Mouse (Mus musculus): ENCODE data around the gene Olfr866. TPM values are rescaled to one million over a fixed set of nuclear protein-coding genes. Genes with fewer than 3 reads are reported as not detected.

The Olfr866 gene
- not detected in 2 replicates for polyA plus RNA-seq (2015; fragmentation: Nextera tagmentation; extraction: Ambion mirVana)

GRCm38 (mm10) chr9:20027935-20028334 lies at the start of gene Olfr866:
TSS of gene Olfr866 (minus strand) at chr9:20028035.
- Histone ChIP-seq H3K9ac (no peak within 1 kb of the TSS), H3K9me3 (replicated peaks) (no peaks in the 10 kb centered on the region), H3K4me2 (replicated peaks) (no peak within 1 kb of the TSS), H3K4me1 (no peaks in the 10 kb centered on the region), H3K27me3 (no peaks in the 10 kb centered on the region), H3K4me3 (replicated peaks) (no peak within 1 kb of the TSS), H3K27ac (replicated peaks) (no peak within 1 kb of the TSS), H3K36me3 (no peaks in the 10 kb centered on the region)
- ATAC-seq (ENCODE audit: insufficient number of reproducible peaks, low FRiP score, low TSS enrichment, low read depth) = no peak
- WGBS = 66% methylated on average over 2 of the region's 2 CpGs

DNA sequence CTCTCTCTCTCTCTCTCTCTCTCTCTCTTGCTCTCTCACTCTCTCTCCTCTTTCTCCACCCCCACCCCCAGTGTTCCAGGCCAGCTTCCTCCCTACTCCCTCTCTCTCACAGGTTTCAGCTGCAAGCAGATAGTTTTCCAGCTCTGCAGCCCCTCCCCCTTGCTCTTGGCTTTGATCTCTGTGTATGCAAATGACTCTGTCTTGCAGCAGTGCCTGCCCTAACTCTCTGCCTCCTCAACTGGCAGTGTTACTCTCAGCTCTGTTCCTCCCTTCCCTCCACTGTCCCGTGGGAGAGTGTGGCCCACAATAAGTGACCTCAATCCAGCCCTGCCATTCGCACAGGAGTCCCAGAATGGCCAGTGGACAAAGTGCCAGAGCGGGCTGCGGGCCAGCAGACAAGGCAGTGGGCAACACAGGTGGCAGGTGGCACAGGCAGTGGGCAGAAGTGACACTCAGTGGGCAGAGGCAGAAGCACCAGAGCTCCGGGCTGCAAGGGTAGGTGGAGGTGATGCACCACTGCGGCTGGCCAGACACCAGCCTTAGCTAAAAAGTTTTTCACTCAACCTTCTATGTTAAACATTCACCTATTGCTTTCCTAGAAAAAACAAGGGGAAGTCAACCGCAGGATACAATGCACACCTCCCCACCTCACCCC lies 45.8 kb upstream of the Olfr866 start:
- H3K36me3 ChIP-seq = no peaks in the 10 kb centered on the region
- no peak overlapping the region for H3K9ac ChIP-seq
- ATAC-seq (ENCODE audit: insufficient number of reproducible peaks, low FRiP score, low TSS enrichment, low read depth) = no peak
- H3K9me3 ChIP-seq (replicated peaks) = peaks cover 7% of the 10 kb centered on the region; the same call in 1 of the 2 replicates
- WGBS = 66% methylated on average over 7 of the region's 7 CpGs
- H3K27me3 ChIP-seq = no peaks in the 10 kb centered on the region
- H3K27ac ChIP-seq (replicated peaks) = no peak overlapping the region
- no peak overlapping the region for H3K4me2 ChIP-seq (replicated peaks)
- no peak overlapping the region for H3K4me3 ChIP-seq (replicated peaks)
- no peaks in the 10 kb centered on the region for H3K4me1 ChIP-seq

- Histone ChIP-seq H3K27me3 (no peaks in the 10 kb centered on the region), H3K27ac (replicated peaks) (no peak overlapping the region), H3K4me3 (replicated peaks) (no peak overlapping the region), H3K9me3 (replicated peaks) (peaks cover 7% of the 10 kb centered on the region; the same call in 1 of the 2 replicates), H3K4me2 (replicated peaks) (no peak overlapping the region), H3K4me1 (no peaks in the 10 kb centered on the region), H3K9ac (no peak overlapping the region), H3K36me3 (no peaks in the 10 kb centered on the region)
- ATAC-seq (ENCODE audit: insufficient number of reproducible peaks, low FRiP score, low TSS enrichment, low read depth) = no peak
- WGBS = 96% methylated on average over 1 of the region's 1 CpGs
Observed at GRCm38 (mm10) chr9:20071291-20071690, 43.5 kb upstream of the Olfr866 start.

GRCm38 (mm10) chr9:20070236-20070635 lies 42.4 kb upstream of the Olfr866 start:
- Histone ChIP-seq H3K9me3 (replicated peaks) (peaks cover 7% of the 10 kb centered on the region; the same call in 1 of the 2 replicates), H3K9ac (no peak overlapping the region), H3K4me1 (no peaks in the 10 kb centered on the region), H3K4me3 (replicated peaks) (no peak overlapping the region), H3K4me2 (replicated peaks) (no peak overlapping the region), H3K27ac (replicated peaks) (no peak overlapping the region), H3K27me3 (no peaks in the 10 kb centered on the region), H3K36me3 (no peaks in the 10 kb centered on the region)
- no peak for ATAC-seq (ENCODE audit: insufficient number of reproducible peaks, low FRiP score, low TSS enrichment, low read depth)
- WGBS = 71% methylated on average over 3 of the region's 3 CpGs

DNA sequence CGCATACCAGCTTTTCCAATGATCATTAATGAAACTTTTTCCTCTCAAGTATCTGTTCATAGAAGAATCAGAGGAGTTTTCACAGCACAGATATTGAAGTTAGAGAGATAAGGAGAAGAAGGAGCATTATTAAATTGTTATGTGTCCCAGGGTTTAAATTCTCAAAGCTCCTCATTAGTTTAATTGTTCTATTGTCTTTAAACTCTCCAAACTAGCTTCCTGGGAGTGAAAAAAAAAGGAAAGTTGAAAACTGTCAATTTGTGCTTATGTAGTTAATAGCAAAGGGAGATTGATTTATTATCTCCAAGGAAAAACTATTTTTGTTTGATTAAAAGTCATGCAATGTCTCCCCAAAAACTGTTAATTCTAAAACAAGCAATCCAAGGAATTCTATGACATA lies 29.6 kb upstream of the Olfr866 start, which contains the start of gene Olfr867:
Gene Olfr867 (minus strand): TSS at position 101 of the 400 bp plus-strand sequence.
- H3K9ac ChIP-seq = no peak within 1 kb of the TSS
- no peaks in the 10 kb centered on the region for H3K27me3 ChIP-seq
- no peaks in the 10 kb centered on the region for H3K36me3 ChIP-seq
- ATAC-seq (ENCODE audit: insufficient number of reproducible peaks, low FRiP score, low TSS enrichment, low read depth) = no peak
- H3K27ac ChIP-seq (replicated peaks) = no peak within 1 kb of the TSS
- 0 out of 2 replicates have a peak, but pooled peaks cover 4% of the 10 kb centered on the region for H3K9me3 ChIP-seq (replicated peaks)
- no peak within 1 kb of the TSS for H3K4me2 ChIP-seq (replicated peaks)
- H3K4me1 ChIP-seq = no peaks in the 10 kb centered on the region
- WGBS = 71% methylated on average over 1 of the region's 1 CpGs
- no peak within 1 kb of the TSS for H3K4me3 ChIP-seq (replicated peaks)

DNA sequence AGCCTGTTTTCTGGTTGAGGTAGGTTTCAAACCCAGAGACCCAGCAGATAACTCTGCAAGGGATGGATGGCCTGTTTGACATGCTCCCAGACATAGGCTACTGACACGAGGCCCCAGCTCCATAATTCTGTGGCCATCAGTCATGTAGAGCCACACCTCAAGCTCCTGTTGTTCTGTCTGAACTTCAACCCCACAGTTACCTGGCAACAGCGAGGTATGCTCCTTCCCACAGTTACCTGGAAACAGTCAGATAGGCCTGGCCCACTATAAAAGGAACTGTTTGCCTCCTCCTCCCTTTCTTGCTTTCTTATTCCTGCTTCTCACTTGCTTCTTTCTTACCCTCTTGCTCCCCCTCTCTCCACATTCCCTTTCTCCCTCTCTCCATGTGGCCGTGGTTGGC lies 20.1 kb upstream of the Olfr866 start:
- no peak overlapping the region for H3K4me3 ChIP-seq (replicated peaks)
- H3K36me3 ChIP-seq = no peaks in the 10 kb centered on the region
- H3K9ac ChIP-seq = no peak overlapping the region
- H3K4me2 ChIP-seq (replicated peaks) = no peak overlapping the region
- H3K4me1 ChIP-seq = no peaks in the 10 kb centered on the region
- 65% methylated on average over 3 of the region's 3 CpGs for WGBS
- no peaks in the 10 kb centered on the region for H3K27me3 ChIP-seq
- no peak for ATAC-seq (ENCODE audit: insufficient number of reproducible peaks, low FRiP score, low TSS enrichment, low read depth)
- no peak overlapping the region for H3K27ac ChIP-seq (replicated peaks)
- no peaks in the 10 kb centered on the region for H3K9me3 ChIP-seq (replicated peaks)

Small RNAs within 50 kb of the gene (microRNA-seq; reads per million reads assigned to microRNA genes)
- not detected for gene Gm26231 (ENCODE audit: borderline number of aligned reads)
- gene Gm44395 (ENCODE audit: borderline number of aligned reads) = not detected

Other genes starting within 250 kb of the Olfr866 start
- not detected in 2 replicates for gene Olfr58, start 247.8 kb downstream of the Olfr866 start, polyA plus RNA-seq (2015; fragmentation: Nextera tagmentation; extraction: Ambion mirVana)
- gene Olfr859, start 223.1 kb downstream of the Olfr866 start, polyA plus RNA-seq (2015; fragmentation: Nextera tagmentation; extraction: Ambion mirVana) = not detected in 2 replicates
- gene Olfr860, start 178.3 kb downstream of the Olfr866 start, polyA plus RNA-seq (2015; fragmentation: Nextera tagmentation; extraction: Ambion mirVana) = not detected in 2 replicates
- not detected in 2 replicates for gene Olfr862, start 140.0 kb downstream of the Olfr866 start, polyA plus RNA-seq (2015; fragmentation: Nextera tagmentation; extraction: Ambion mirVana)
- gene Olfr77, start 111.2 kb downstream of the Olfr866 start, polyA plus RNA-seq (2015; fragmentation: Nextera tagmentation; extraction: Ambion mirVana) = 0.28 and 0.29 TPM in 2 replicates
- 0.20 TPM in 1 of 2 replicates, not detected in the other for gene Olfr867, start 29.5 kb upstream of the Olfr866 start, polyA plus RNA-seq (2015; fragmentation: Nextera tagmentation; extraction: Ambion mirVana)
- not detected in 2 replicates for gene Olfr868, start 70.6 kb upstream of the Olfr866 start, polyA plus RNA-seq (2015; fragmentation: Nextera tagmentation; extraction: Ambion mirVana)
- not detected in 2 replicates for gene Olfr869, start 101.0 kb upstream of the Olfr866 start, polyA plus RNA-seq (2015; fragmentation: Nextera tagmentation; extraction: Ambion mirVana)
- 0.04 TPM in 1 of 2 replicates, not detected in the other for gene Olfr870, start 146.0 kb upstream of the Olfr866 start, polyA plus RNA-seq (2015; fragmentation: Nextera tagmentation; extraction: Ambion mirVana)
- not detected in 2 replicates for gene Olfr871, start 184.2 kb upstream of the Olfr866 start, polyA plus RNA-seq (2015; fragmentation: Nextera tagmentation; extraction: Ambion mirVana)
- gene Olfr872, start 209.1 kb upstream of the Olfr866 start, polyA plus RNA-seq (2015; fragmentation: Nextera tagmentation; extraction: Ambion mirVana) = not detected in 2 replicates

All from embryonic facial prominence, embryonic 15.5 days (tissue).